Mouse (Mus musculus): ENCODE results near the gene Ano2.

Gene Ano2

DNA sequence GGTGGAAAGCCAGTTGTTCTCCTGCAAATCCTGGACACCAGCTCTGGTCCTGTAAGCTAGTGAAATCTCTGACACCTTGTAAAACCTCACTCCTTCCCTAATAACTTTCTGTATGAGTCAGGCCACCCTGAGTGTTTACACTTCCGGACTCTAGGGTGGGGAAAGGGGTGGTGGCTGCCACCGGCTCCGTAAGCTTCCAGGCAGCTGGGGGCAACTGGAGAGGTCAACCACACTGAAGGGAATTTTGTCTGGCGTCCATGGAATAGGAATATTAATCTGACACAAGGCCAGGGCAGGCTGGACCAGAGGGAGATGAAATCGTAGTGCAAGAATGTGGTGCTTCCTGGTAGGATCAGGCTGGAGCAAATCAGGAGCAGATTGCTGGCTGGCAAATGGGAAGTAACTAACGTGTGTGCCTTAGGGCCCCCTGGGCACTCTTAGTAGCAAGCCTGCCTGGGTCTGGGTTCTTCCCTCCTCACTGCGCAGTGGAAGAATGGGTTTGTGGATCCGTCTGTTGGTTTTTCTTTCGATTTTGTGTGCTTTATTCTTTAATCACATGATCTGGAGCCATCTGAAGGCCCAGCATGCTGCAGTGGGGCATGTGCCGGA, 57.2 kb downstream of the Ano2 start:
- DNase-seq: no peak

- no peak for DNase-seq
Observed at GRCm38 (mm10) chr6:125748646-125749045, 58.4 kb downstream of the Ano2 start.

DNA sequence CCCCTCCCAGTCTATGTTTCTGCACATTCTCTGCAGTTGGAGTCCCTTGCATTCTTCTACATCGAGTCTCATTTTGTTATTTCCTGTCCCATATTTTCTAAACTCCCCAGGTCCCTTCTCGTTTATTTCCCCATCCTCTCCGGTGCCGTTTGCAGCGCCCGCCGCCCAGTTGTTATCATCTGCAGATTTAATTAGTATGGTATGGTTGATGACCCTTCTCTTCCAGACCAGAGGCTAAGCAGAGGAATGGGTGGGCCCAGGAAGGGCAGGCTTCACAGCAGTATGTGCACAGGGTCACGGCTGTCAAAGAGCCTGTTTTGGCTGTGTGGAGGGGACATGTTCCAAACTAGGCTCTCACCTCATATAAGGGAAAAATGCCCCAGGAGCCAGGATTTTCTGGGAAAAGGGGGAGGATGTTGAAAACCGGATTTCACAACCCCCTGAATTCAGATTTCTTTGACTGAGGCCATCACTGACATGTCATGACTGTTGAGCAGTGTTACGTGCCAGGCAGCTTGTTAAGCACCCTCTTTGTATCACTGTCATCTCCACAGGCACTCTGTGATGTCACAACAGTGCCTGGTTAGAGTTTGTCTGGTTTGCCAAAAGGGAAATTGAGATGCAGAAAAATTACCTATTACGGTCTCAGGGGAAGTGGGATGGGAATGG, 72.8 kb downstream of the Ano2 start:
- DNase-seq: no peak

- no peak for DNase-seq
Observed at GRCm38 (mm10) chr6:125773256-125773655, 83.0 kb downstream of the Ano2 start.

- no peak for DNase-seq
Observed at GRCm38 (mm10) chr6:125776291-125776690, 86.1 kb downstream of the Ano2 start.

GRCm38 (mm10) chr6:125802954-125803353, 112.7 kb downstream of the Ano2 start:
- DNase-seq: no peak

GRCm38 (mm10) chr6:125803364-125804011, 113.3 kb downstream of the Ano2 start:
- peak; percentile 37 to 51 for DNase-seq

DNA sequence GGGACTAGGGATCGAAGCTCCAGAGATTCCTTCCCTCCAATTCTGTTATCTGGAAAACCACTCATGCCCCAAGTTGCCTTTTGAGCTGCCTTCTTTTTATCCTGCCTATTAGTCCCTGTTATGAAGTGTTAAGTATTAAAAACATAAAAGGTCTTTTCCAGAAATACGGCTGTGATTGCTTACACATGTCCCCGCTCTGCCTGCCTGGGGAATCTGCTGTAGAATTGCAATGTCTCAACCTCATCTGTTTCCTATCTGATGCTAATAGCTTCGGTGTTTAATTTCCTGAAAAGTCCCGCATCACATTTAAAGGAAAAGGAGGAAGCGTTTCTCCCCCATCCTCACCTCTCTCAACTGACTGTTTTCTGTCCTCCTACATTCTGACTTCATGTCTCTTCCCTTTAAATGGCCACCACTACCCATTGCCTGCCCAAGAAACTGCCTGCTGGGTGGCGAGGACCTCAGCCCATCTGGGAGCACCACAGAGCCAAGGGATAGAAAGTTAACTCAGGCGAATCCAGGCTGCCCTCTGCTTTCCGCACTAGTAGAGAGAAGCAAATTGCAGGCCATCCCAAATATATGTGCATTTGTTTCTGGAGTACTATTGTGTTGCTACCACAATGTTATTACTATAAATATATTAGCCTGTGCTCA, 118.9 kb downstream of the Ano2 start:
- no peak for DNase-seq

DNA sequence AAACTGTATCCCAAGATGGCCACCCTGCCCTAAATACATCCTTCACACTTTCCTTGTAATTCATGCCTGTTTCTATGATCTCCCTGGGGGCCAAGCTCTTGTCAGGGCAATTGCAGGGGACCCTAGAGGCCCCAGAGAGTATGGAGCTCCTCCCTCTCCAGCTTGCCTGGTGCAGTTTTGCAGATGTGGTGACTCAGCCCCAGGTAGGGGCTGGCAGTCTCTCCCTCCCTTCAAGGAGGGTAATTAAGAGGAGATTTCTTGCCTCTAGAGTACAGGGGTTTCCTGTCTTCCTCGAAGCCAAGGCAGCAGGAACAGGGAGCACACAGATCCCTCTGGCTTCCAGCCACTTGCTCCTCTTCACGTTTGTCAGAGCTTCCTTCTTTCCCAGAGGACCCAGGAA, 121.2 kb downstream of the Ano2 start:
- DNase-seq: no peak

- DNase-seq: peak; percentile 40 to 49
Observed at GRCm38 (mm10) chr6:125838121-125838520, 147.9 kb downstream of the Ano2 start.

DNA sequence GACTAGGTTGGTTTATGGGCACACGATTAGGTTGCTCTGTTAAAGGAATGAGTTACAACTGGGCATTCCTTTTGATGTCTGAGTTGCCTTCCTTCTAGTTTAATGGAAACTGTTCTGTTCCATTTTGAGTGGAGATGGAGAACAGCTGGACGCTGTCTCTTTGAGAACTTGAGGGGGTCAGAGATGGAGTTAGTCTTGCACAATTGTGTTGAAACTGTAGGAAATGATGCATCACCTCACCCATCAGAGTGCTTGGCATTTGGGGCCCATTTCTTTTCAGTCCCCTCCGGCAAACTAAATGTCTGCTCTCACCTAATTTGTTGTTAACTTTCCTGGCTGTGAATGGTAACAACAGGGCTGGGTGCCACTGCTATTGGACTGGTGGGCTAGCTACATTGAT, 151.1 kb downstream of the Ano2 start:
- DNase-seq: no peak

- no peak for DNase-seq
Observed at GRCm38 (mm10) chr6:125851196-125851595, 161.0 kb downstream of the Ano2 start.

GRCm38 (mm10) chr6:125858294-125858693, 168.1 kb downstream of the Ano2 start:
- DNase-seq: no peak

DNA sequence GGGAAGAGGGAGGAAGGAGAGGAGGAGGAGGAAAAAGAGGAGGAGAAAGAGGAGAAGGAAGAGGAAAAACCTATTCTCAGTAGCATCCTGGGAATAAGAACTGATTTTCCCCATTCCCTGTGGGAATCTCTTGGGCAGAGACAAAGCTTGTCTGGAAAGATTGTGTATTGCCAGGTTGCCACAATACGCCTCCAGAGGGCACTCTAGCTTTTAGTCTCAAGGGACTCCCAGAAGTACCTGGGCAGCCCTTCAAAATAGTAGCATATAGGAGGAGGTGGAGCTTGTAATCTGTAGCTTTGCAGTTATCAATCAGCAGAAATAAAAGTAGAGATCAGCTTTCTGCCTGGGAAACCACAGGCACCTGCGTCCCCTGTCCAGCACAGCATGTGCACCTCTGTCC, 178.3 kb downstream of the Ano2 start:
- peak; percentile 65 to 71 for DNase-seq

- no peak for DNase-seq
Observed at GRCm38 (mm10) chr6:125871482-125871881, 181.3 kb downstream of the Ano2 start.

DNA sequence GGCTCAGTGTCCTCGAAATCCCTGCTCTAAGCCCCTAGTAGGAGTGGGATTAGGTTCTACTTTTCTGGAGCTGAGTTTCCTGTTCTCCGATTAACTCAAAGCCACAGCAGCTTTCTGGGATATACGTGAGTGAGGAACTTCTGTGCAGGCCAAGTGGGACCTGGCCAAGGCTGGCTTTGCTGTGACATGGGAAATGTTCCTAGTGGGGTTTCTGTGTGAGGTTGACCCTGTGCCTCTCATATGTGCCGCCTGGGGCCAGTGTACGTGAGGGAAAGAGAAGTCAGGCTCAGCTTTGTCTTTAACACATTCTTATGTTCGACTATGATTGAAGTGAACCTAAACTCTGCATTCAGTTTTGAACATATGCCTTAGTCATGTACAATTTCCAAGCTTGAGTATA, 184.5 kb downstream of the Ano2 start:
- DNase-seq: no peak

DNA sequence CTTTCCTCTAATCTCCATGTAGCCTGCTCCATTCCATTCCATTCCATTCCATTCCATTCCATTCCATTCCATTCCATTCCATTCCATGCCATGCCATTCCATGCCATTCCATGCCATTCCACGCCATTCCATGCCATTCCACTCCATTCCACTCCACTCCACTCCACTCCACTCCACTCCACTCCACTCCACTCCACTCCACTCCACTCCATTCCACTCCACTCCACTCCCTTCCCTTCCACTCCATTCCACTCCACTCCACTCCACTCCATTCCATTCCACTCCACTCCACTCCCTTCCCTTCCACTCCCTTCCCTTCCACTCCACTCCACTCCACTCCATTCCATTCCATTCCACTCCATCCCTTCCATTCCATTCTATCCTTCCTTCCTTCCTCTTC, 186.7 kb downstream of the Ano2 start:
- DNase-seq: no peak

DNA sequence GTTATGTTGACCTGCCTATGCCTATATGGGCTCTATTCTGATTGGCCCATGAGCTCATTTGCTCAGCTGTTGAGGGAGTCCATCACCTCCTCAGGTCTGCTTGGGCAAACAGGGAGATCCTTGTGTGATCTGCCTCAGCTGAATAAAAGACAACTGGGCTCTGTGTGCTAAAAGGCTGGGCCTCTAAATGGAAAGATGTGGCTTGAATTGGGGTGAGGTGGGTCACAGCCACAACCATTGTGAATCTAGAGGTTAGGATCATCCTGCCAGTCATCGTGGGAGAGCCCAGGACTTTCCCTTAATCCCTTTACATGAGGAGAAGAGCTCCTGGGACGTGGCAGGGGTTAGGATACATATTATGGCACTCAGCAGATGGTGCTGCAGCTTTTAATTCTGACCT, 188.5 kb downstream of the Ano2 start:
- DNase-seq: no peak

GRCm38 (mm10) chr6:125879306-125879705, 189.1 kb downstream of the Ano2 start:
- no peak for DNase-seq

DNA sequence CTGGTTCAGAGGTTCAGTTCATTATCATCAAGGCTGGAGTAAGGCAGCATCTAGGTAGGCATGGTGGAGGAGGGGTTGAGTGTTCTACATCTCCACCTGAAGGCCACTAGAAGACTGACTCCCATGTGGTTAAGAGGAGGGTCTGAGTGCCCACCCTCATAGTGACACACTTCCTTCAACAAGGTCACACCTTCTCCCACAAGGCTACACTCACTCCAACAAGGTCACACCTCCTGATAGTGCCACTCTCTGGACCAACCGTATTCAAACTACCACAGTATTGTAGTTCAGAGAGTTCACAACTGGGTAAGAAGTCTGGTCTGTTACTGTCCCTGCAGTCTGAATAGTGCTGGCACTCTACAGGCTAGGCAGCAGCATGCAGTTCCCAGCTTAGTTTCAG, 198.4 kb downstream of the Ano2 start:
- DNase-seq: no peak

- DNase-seq: no peak
Observed at GRCm38 (mm10) chr6:125894340-125894739, 204.1 kb downstream of the Ano2 start.

DNA sequence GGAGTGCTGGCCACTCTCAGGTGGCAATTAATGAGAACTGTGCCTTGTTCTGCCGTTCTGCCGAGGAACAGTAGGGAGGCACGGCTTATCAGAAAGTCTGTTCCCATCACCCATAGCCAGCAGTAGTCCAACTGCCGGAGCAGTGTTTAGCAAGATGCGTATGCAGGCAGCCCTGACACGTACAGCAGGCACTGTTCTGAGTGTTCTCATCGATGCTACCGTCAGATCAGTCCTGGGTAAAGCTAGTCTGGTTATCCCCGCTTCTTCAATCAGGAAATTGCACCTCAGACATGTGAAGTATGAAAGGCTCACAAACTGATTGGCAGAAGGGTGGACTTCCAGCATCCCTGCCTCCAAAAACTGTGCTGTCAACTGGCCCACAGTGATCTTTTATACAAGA, 224.2 kb downstream of the Ano2 start:
- DNase-seq: no peak

DNA sequence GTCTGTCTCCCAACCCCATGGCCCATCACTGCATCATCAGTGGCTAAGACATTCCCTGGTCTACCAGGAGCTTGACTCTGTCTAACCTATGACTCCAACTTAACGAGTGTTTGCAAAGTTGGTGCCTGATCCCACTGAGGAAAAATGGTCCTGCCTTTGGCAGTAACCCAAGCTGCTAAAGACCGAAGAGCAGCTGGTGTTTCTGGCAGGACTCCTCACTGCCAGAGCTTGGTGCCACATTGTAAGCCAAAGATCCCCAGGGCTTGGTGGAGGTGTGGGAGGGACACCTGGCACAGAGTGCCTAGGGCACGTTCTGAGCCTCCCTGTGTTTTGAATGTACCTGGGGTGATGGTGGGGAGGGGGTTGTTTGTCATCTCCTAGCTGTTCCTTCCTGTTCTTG, 232.5 kb downstream of the Ano2 start:
- no peak for DNase-seq

DNA sequence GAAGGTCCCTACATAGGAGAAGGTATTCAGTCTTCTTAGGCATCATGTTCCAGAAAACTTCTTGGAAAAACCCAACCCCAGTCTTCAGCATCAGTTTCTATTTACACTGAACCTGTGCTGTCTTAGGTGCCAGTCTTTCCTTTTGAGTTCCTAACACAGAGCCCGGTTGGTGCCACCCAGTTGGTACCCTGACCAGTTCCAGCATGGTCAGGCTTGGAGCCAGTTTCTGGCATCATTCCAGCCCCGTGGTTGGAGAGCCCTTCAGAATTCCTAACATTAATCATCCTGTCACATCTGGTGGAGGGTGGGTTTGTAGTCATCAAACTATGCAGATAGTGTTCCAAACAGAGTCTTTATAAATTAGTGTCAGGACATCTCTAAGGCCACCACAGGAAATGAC, 234.8 kb downstream of the Ano2 start:
- DNase-seq: peak in 1 of 2 experiments; percentile 11
